29 mouse cellular contexts compared by ENCODE assay signal in the genomic region with DNA sequence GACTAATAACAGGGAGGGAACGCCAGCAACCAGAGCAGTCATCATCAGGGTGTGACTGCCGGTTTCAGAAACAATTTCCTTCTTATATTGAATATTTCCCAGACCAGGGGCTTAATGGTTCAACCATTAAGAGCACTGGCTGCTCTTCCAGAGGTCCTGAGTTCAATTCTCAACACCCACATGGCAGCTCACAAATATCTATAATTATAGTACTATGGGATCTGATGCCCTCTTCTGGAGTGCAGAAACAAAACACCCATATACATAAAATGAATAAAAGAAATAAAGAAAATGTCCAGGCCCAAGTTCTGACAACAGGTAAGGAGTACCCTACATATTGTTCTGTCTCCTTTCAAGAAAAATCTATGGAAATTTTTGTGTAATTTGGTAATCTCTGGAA. TPM values are rescaled to one million over a fixed set of nuclear protein-coding genes. Genes with fewer than 3 reads are reported as not detected.
A peak's percentile ranks its signal among the peaks of the same experiment; 100 is the strongest.
DNase-seq lines count a peak whose midpoint lies in the region; ATAC-seq and TF ChIP-seq lines count a peak whose summit lies in the region.
"Had no signal": no experiment of that assay in that cellular context is flagged by ENCODE, and none has a peak within 500 bp of the region (broad histone marks: within the 10 kb centered on the region; RNA-seq: fewer than 3 reads in every experiment).

No protein-coding gene starts in this region.

- no peak overlapping the region for H3K9ac ChIP-seq in intestine, postnatal 0 days (ENCODE audit: low read depth, low read length)
- no peak overlapping the region for H3K9ac ChIP-seq in intestine, embryonic 15.5 days
- H3K9ac ChIP-seq in midbrain, embryonic 11.5 days (ENCODE audit: low read length): no peak overlapping the region
- no peak overlapping the region for H3K9ac ChIP-seq in midbrain, embryonic 14.5 days (replicated peaks; ENCODE audit: low read length)
- H3K9ac ChIP-seq: embryonic facial prominence, embryonic 13.5 days; forebrain, embryonic 12.5 days; forebrain, embryonic 15.5 days; hindbrain, embryonic 14.5 days had no signal

- peak; percentile 10 for DNase-seq in CD4-positive, CD25-positive, alpha-beta regulatory T cell, adult 2 months (ENCODE audit: low read depth, low spot score)
- peak; percentile 17 for DNase-seq in midbrain, embryonic 11.5 days (ENCODE audit: low spot score, missing footprints)
- DNase-seq in midbrain, embryonic 14.5 days: no peak
- no peak for DNase-seq in cerebellum, postnatal 4 days (ENCODE audit: low spot score in 2 of 2)
- DNase-seq: adrenal gland, adult 2 months; adrenal gland, postnatal 14 days; cerebellum, adult 11 months; cerebellum, adult 2 months; cerebellum, adult 9-11 months; cerebellum, postnatal 25 days; embryo, embryonic 11 days; gastrocnemius, postnatal 25 days; heart, postnatal 36 days had no signal

- H3K4me3 ChIP-seq in intestine, postnatal 0 days (ENCODE audit: low read depth, low read length): no peak overlapping the region
- H3K4me3 ChIP-seq in intestine, embryonic 15.5 days (replicated peaks): no peak overlapping the region
- no peak overlapping the region for H3K4me3 ChIP-seq in midbrain, embryonic 11.5 days (ENCODE audit: low read depth, low read length)
- no peak overlapping the region for H3K4me3 ChIP-seq in midbrain, embryonic 14.5 days (replicated peaks; ENCODE audit: low read depth, low read length)
- H3K4me3 ChIP-seq: embryonic facial prominence, embryonic 10.5 days; embryonic facial prominence, embryonic 13.5 days; erythroblast, embryonic 14.5 days; forebrain, embryonic 12.5 days; forebrain, embryonic 15.5 days had no signal

- 44% methylated on average over 2 of the region's 2 CpGs for WGBS in intestine, postnatal 0 days
- 67% methylated on average over 2 of the region's 2 CpGs for whole genome bisulfite sequencing in intestine, embryonic 15.5 days
- 86% methylated on average over 2 of the region's 2 CpGs for whole genome bisulfite sequencing in midbrain, embryonic 11.5 days
- WGBS in midbrain, embryonic 14.5 days: 90% methylated on average over 2 of the region's 2 CpGs

- no peak overlapping the region for H3K27ac ChIP-seq in intestine, postnatal 0 days (ENCODE audit: low read depth, low read length)
- no peak overlapping the region for H3K27ac ChIP-seq in intestine, embryonic 15.5 days
- no peak overlapping the region for H3K27ac ChIP-seq in midbrain, embryonic 11.5 days (ENCODE audit: low read depth, low read length)
- no peak overlapping the region for H3K27ac ChIP-seq in midbrain, embryonic 14.5 days (replicated peaks; ENCODE audit: low read depth, low read length)
- H3K27ac ChIP-seq: embryonic facial prominence, embryonic 10.5 days; embryonic facial prominence, embryonic 13.5 days; forebrain, embryonic 12.5 days; forebrain, embryonic 15.5 days; hindbrain, embryonic 14.5 days; hindbrain, postnatal 0 days had no signal

- no peaks in the 10 kb centered on the region; the same call in 1 of the 2 replicates for H3K4me1 ChIP-seq in intestine, postnatal 0 days (replicated peaks; ENCODE audit: control insufficient read depth, insufficient read depth, low read length)
- no peaks in the 10 kb centered on the region for H3K4me1 ChIP-seq in intestine, embryonic 15.5 days (replicated peaks)
- no peaks in the 10 kb centered on the region for H3K4me1 ChIP-seq in midbrain, embryonic 11.5 days (ENCODE audit: control insufficient read depth, insufficient read depth, low read length)
- H3K4me1 ChIP-seq in midbrain, embryonic 14.5 days (ENCODE audit: control insufficient read depth, insufficient read depth, low read length): peaks cover 8% of the 10 kb centered on the region

- no peaks in the 10 kb centered on the region for H3K36me3 ChIP-seq in intestine, postnatal 0 days (ENCODE audit: control insufficient read depth, insufficient read depth)
- H3K36me3 ChIP-seq in intestine, embryonic 15.5 days: no peaks in the 10 kb centered on the region
- no peaks in the 10 kb centered on the region for H3K36me3 ChIP-seq in midbrain, embryonic 11.5 days (ENCODE audit: control insufficient read depth, insufficient read depth, low read length)
- no peaks in the 10 kb centered on the region for H3K36me3 ChIP-seq in midbrain, embryonic 14.5 days (ENCODE audit: control insufficient read depth, insufficient read depth, low read length)
- H3K36me3 ChIP-seq: embryonic facial prominence, embryonic 10.5 days; embryonic facial prominence, embryonic 13.5 days; forebrain, embryonic 12.5 days; forebrain, embryonic 15.5 days had no signal

- no peaks in the 10 kb centered on the region for H3K9me3 ChIP-seq in intestine, postnatal 0 days (ENCODE audit: control insufficient read depth)
- no peaks in the 10 kb centered on the region for H3K9me3 ChIP-seq in intestine, embryonic 15.5 days
- no peaks in the 10 kb centered on the region for H3K9me3 ChIP-seq in midbrain, embryonic 11.5 days (ENCODE audit: control insufficient read depth, low read length)
- H3K9me3 ChIP-seq in midbrain, embryonic 14.5 days (ENCODE audit: control insufficient read depth, low read length): no peaks in the 10 kb centered on the region
- H3K9me3 ChIP-seq: embryonic facial prominence, embryonic 10.5 days; embryonic facial prominence, embryonic 13.5 days; forebrain, embryonic 12.5 days; forebrain, embryonic 15.5 days had no signal

- TF ChIP-seq CTCF in intestine, postnatal 0 days (IDR thresholded peaks at IDR 0.05; ENCODE audit: low read depth): 0 out of 2 replicates have a peak, but pooled peaks have one; percentile 18

- ATAC-seq in CD4-positive, CD25-positive, alpha-beta regulatory T cell, adult 4 months: no peak
- ATAC-seq in intestine, postnatal 0 days: no peak
- no peak for ATAC-seq in intestine, embryonic 15.5 days
- no peak for ATAC-seq in midbrain, embryonic 11.5 days (ENCODE audit: low FRiP score)
- ATAC-seq in midbrain, embryonic 14.5 days (ENCODE audit: low FRiP score, low TSS enrichment): no peak
- ATAC-seq: forebrain, embryonic 15.5 days; hindbrain, postnatal 0 days had no signal

- H3K27me3 ChIP-seq in intestine, postnatal 0 days (replicated peaks; ENCODE audit: control insufficient read depth, insufficient read depth, low read length): no peaks in the 10 kb centered on the region
- H3K27me3 ChIP-seq in intestine, embryonic 15.5 days (replicated peaks): no peaks in the 10 kb centered on the region
- H3K27me3 ChIP-seq in midbrain, embryonic 11.5 days (ENCODE audit: control insufficient read depth, insufficient read depth, low read length): no peaks in the 10 kb centered on the region
- no peaks in the 10 kb centered on the region for H3K27me3 ChIP-seq in midbrain, embryonic 14.5 days (ENCODE audit: control insufficient read depth, insufficient read depth, low read length)
- H3K27me3 ChIP-seq: embryonic facial prominence, embryonic 13.5 days; forebrain, embryonic 12.5 days; forebrain, embryonic 15.5 days had no signal

- H3K4me2 ChIP-seq in intestine, postnatal 0 days (replicated peaks; ENCODE audit: low read depth): no peak overlapping the region
- no peak overlapping the region for H3K4me2 ChIP-seq in intestine, embryonic 15.5 days (replicated peaks)
- H3K4me2 ChIP-seq in midbrain, embryonic 11.5 days: no peak overlapping the region
- no peak overlapping the region for H3K4me2 ChIP-seq in midbrain, embryonic 14.5 days (ENCODE audit: low read length)
- H3K4me2 ChIP-seq: embryonic facial prominence, embryonic 13.5 days; forebrain, embryonic 12.5 days; forebrain, embryonic 15.5 days; heart, embryonic 11.5 days; hindbrain, embryonic 14.5 days had no signal

RNA-seq across cellular contexts. Expression of gene Gsta4, which starts 3.5 kb away (rescaled TPM):
- 10 to 100 TPM; 64.6 to 66.5 TPM for polyA plus RNA-seq in CD4-positive, CD25-positive, alpha-beta regulatory T cell, adult 4 months (2017; shearing (Covaris generic))
- 23.3 and 36.2 TPM in 2 replicates for polyA plus RNA-seq in intestine, postnatal 0 days (2015; fragmentation: Nextera tagmentation; extraction: Ambion mirVana)
- polyA plus RNA-seq in intestine, embryonic 15.5 days (2015; fragmentation: Nextera tagmentation; extraction: Ambion mirVana): 56.0 and 56.9 TPM in 2 replicates
- polyA plus RNA-seq in midbrain, embryonic 11.5 days (2014; fragmentation: Nextera tagmentation; extraction: Ambion mirVana): 24.9 and 27.2 TPM in 2 replicates
- polyA plus RNA-seq in midbrain, embryonic 14.5 days (2014; fragmentation: Nextera tagmentation; extraction: Ambion mirVana): 11.1 and 15.5 TPM in 2 replicates

RNA-seq across cellular contexts. Expression of gene Gsta1, which starts 51.4 kb away (rescaled TPM):
- not detected for polyA plus RNA-seq in CD4-positive, CD25-positive, alpha-beta regulatory T cell, adult 4 months (2017; shearing (Covaris generic))
- polyA plus RNA-seq in intestine, postnatal 0 days (2015; fragmentation: Nextera tagmentation; extraction: Ambion mirVana): 94.0 and 129 TPM in 2 replicates
- polyA plus RNA-seq in intestine, embryonic 15.5 days (2015; fragmentation: Nextera tagmentation; extraction: Ambion mirVana): 61.1 and 68.1 TPM in 2 replicates
- not detected in 2 replicates for polyA plus RNA-seq in midbrain, embryonic 11.5 days (2014; fragmentation: Nextera tagmentation; extraction: Ambion mirVana)
- polyA plus RNA-seq in midbrain, embryonic 14.5 days (2014; fragmentation: Nextera tagmentation; extraction: Ambion mirVana): not detected in 2 replicates
- polyA plus RNA-seq: adrenal gland, adult 2 months; cerebellum, adult 2 months; cortical plate, adult 2 months; embryonic facial prominence, embryonic 10.5 days; erythroblast, embryonic 14.5 days; forebrain, embryonic 12.5 days; forebrain, embryonic 15.5 days; gonadal fat pad, adult 2 months; heart, embryonic 11.5 days; heart, embryonic 14.5 days; heart, postnatal 0 days; hindbrain, embryonic 11.5 days; hindbrain, embryonic 14.5 days; hindbrain, postnatal 0 days had no signal

Comparison
In these comparisons a context has a peak if more than half of its experiments do, and no peak if none do; other contexts are left out.
1. DNase-seq: peak in CD4-positive, CD25-positive, alpha-beta regulatory T cell, adult 2 months (single experiment) and midbrain, embryonic 11.5 days (single experiment); none in midbrain, embryonic 14.5 days (single experiment) and cerebellum, postnatal 4 days (0 of 2).
2. RNA of gene Gsta1, which starts 51.4 kb away (polyA plus RNA-seq): 94.0 to 129 TPM in intestine, postnatal 0 days and 61.1 to 68.1 TPM in intestine, embryonic 15.5 days; not detected in midbrain, embryonic 11.5 days, not detected in CD4-positive, CD25-positive, alpha-beta regulatory T cell, adult 4 months and not detected in midbrain, embryonic 14.5 days; every median in the first group is over 10 times any median in the second.